Mouse (Mus musculus): ENCODE measurements around the gene Irf4.

Gene Irf4

DNA sequence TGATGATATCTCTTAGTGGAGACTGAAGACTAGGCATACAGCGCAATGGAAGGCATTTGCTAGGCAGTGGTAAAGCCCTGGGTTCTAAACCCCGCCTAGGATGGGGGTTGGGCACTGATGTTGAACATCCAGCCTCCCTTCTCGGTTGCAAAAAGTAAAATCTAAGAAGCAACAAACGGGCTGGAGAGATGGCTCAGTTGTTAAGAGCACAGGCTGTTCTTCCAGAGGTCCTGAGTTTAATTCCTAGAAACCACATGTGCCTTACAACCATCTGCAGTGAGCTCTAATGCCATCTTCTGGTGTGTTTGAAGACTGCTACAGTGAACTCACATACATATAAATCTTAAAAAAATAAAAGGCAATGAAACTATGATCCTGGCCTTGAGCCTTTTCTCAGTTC, 13.2 kb downstream of the Irf4 start:
- DNase-seq (ENCODE audit: low spot score) = no peak

DNA sequence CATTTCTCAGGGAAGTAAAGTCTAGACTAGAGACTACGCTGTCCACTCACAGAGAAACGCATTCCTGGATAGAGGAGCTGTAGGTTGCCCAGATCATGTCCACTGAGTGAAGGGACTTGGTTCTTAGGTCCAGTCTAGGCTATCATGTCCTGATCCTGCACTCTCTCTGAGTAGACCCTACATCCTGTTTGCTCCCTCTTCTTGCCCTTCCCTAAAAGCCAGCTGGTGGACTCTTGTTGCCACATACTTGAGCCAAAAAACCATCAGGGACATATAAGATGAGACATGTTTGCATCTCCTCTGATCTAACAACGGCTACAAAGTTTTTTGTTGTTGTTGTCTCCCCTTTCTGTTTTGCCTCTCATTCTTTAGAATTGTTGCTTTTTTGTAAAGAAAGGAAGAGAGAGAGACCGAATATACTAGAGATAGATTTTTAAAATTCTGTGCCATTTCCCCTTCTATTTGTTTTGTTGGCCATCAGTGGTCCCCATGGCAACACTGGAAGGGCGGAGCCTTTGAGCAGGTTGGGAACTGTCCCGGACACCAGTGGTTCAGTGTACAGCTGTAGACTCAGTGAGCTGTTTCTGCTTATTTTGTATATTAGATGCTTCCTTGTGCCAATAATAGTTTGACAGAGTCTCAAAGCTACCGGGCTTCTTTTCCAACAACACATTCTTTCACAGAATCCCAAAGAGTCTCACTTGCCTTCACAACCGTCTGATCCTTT, 15.2 kb downstream of the Irf4 start:
- DNase-seq (ENCODE audit: low spot score) = peak; percentile 69

DNA sequence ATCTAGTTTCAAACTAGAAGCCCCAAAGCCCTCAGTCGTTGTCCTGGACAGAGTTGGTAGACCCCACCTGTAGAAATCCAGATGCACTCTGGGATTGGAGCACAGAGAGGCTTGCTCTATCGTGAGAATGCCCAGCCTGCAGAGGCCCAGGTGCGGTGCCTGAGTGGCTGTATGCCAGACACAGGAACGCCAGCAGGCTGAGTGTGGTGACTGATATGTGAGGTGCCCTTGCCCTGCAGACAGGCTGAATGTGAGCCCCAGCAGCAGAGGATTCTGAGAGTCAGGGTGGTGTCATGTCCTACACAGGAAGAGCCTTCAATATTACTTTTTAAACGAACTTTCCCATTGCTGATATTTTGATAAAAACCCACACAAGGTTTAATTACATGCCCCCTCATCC, 16.9 kb downstream of the Irf4 start:
- no peak for DNase-seq (ENCODE audit: low spot score)

DNA sequence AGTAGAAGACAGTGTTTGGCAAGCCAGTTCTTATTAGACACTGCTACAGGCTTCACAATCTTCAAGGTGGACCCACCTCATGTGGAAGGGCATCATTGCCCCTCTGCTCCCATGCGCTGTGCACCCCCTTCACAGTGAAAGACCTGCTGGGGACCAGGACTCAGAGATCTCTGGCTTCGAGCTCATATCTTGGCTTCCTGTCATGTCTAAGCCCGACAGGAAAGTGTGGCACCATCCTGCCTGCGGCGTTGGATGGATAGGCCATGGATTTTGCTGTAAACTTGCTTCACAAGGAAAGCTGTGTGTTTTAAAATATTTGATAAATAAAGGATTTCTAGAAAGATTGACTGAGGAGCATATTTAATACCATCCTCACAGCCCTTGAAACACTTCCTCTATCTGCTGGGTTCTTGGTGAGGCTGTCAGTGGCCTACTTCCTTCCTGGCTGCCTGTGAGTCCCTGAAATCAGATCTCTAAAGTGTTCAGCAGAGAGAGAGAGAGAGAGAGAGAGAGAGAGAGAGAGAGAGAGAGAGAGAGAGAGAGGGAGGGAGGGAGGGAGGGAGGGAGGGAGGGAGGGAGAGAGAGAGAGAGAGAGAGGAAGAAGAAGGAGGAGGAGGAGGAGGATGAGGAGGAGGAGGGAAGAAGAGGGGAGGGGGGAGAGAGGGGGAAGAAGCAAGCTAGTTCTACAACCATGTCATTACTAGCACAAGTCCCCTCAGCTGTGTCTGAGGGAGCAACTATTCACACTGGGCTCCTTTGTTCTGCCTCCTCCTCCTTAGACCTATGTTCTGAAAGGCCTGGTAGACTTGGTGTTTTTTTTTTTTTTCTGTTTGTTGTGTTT, 17.8 kb downstream of the Irf4 start:
- DNase-seq (ENCODE audit: low spot score) = no peak

DNA sequence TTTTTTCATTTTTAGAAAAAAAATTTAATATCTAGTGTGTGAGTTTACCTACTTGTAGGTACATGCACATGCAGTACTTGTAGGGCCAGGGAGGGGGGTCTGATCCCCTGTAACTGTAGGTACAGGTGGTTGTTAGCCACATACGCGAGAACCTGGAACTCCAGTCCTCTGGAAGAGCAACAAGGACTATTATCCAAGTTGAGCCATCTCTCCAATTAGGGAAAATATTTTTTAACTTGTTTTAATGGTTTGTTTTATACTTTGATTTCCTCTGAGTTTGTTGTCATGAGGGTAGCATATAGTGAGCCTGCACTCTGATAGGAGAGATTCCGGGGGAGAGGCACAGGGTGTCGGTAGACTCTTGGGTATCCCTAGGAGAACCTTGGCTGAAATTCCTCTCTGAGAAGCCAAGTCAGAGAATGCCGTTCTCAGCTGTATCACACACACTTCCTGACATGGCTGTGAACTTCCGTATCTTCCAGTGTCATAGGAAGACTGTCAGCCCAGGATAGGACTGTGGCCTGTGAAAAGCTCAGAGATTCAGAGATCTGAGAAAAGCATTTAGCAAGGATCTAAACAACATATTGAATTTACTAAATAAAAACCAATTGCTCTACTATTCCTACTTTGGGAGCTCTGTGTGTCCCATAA, 18.6 kb downstream of the Irf4 start:
- no peak for DNase-seq (ENCODE audit: low spot score)

DNA sequence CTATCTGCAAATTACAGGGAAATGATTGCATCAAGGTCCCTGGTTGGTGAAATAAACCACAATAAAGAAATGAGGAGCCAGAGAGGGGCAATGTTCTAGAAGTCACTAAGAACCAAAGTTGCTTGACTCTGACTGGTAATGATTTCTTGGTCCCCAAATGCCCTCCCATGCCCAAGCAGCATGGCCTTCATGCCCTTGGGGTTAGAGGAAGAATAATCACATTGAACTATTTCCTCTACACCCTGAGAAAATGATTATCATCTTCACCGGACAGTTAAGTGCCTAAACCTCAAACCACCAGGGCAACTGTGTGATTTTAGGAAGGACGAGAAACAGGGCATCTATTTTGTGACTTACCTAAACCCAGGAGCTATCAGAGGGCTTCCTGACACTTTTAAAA, 27.0 kb downstream of the Irf4 start:
- DNase-seq (ENCODE audit: low spot score) = no peak

DNA sequence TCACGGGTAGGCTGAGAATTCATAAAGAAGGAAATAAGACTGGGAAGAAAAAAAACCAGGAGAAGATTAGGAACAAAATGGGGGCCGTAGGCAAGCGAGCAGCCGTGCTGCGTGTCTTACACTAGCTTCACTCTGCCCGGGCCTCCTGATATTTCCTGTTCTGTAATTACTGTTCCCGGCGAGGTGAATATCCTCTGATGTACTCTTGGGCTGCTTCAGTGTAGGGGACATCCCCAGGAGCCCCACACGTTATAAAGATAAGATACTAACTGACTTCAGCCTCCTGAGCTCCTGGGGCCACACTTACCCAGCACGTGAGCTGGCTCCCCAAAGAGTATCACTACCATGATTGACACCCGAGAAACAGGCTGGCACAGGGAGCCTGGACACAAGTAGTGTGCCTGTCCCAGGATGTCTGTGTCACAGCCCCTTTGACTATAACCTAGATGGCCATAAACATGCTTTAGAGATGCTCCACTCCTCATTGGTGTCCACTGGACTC, 28.7 kb downstream of the Irf4 start:
- DNase-seq (ENCODE audit: low spot score) = no peak

DNA sequence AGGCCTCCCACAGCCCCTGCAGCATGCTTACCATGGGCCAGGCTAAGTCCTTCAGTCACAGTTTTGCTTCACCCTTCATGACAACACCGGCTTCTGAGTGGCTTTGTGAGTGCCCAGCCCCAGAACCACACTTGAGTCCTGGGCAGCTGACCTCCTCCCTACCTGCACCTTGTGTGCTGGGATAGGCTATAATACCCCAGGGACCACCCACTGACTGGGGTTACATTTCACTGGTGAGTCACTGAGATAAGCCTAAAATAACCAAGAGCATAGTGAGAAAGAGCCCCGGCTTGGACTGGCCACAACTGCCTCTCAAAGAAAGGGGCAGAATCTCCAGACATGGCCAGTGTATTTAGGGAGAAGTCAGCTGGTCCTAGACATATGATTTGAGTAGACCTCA, 32.9 kb downstream of the Irf4 start:
- no peak for DNase-seq (ENCODE audit: low spot score)

DNA sequence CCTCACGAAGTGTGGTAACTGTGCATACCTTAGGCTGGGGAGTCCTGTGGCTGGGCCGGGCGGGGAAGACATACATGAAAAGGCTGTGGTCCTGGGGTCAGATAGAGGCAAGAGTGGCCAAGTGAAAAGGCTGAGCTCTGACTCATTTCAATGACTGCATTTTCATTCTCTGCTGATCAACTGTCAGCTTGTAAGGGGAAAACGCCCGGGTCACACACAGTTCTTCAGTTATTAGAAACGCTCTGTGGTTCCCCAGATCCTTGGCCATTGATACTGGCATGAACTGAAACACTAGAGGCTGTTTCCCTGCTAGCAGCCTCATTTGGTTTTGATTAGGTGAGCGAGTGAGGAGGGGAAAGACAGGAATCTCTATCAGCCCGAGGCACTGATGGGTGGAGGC, 33.4 kb downstream of the Irf4 start:
- DNase-seq (ENCODE audit: low spot score) = no peak

DNA sequence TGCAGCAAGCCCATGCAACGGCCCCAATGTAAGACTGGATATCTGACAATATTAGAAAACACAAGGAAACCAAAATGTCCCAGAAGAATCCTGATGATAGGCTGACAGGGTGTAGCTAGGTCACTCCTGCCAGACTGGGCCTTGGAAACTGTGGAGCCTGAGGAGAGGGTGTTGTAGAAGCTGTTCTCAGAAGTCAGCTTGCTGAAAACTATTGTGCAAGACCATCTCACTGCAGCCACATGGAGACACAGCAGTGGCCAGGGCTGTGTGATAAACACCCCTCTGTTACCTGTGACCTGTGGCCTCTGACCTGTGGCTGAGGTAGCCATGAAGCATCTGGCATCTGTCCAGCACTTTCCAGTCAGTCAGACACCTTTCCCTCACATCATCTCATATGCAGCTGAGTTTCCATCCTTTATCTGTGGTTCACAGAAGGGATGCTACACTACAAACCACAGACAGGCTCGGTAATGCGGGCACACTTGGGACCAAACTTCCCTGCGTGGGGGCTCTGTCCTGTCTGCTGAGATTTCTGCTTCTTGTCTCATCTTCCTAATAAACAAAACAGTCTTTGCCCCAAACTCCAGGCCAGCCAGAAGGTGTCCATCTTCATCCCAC, 36.5 kb downstream of the Irf4 start:
- DNase-seq (ENCODE audit: low spot score) = peak; percentile 21

DNA sequence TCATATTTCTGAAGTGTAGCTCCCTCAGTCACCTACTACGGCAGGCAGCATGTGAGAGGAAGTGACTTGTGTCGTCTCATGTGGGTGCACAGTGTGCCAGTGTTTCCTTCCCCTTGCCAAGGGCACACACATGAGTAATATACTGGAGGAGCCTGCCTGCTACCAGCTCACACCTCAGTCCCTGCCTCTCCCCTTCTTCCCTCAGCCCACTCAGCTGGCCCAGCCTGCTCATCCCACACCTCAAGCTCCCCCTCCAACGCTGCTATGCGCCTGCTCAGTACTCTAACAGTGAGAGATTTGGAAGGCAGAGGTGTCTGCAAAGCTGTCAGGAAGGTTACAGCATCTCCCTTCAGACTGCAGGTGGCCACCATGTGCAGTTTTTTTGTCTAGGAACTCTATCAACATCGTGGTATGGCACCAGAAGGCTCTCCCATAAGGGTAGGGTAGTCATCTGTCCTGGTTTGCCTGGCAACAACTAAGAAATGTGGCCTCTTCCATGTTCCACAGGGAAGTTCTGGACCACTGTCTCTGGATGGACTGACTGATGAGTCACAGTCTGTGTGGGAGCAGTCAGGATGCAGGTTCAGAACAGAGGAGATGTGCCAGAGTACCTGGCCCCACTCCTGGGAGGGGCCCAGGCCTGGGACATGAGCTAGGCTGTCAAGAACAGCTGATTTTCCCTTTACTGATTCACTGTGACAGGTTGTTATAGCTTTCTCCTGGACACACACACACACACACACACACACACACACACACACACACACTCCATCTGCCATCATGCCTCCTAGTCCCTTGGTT, 37.4 kb downstream of the Irf4 start:
- peak; percentile 41 for DNase-seq (ENCODE audit: low spot score)

DNA sequence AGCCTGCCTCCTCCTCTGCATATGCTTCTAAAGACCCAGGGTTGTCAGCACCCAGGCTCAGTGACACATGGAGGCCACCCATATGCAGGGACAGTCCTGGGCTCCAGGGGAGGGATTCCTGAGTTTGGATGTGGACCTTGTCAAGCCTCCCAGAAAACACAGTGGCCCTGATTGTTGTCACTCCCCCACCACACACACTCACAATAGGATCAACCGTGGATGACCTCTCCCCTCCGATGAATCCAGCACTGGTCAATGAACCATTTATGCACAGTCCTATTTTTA, 38.0 kb downstream of the Irf4 start:
- no peak for DNase-seq (ENCODE audit: low spot score)

DNA sequence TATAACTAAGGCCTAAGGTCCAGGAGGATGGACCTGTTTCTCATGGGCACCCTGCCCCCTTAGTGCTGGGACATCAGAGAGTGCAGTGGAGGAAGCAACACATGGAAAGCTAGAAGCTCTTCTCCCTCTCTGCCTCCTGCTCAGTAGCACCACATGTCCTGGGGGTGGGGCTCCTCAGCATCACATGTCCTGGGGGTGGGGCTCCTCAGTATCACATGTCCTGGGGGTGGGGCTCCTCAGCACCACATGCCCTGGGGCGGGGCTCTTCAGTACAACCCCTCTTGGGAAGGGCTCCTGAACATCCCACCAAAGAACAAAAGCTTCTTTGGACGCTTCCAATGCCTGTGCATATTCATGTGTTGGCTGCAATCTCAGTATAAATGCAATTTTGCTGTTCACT, 38.5 kb downstream of the Irf4 start:
- no peak for DNase-seq (ENCODE audit: low spot score)

DNA sequence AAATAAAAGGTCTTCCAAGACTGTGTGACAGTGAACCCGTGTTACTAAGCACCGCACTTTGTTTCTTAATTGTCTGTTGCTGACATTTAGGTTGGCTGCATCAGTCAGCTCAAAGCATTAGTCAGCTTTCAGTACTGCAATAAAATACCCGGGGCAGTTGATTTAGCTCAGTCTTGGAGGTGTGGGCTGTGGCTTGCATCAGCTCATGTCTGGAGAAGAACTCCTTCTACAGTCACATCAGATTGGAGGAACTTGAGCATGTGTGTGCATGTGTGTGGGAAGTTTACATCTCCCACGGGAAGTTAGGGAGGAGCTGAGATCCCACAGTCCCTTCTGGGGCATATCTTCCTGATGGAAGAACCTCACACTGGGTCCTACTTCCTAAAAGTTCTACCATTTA, 38.9 kb downstream of the Irf4 start:
- no peak for DNase-seq (ENCODE audit: low spot score)

DNA sequence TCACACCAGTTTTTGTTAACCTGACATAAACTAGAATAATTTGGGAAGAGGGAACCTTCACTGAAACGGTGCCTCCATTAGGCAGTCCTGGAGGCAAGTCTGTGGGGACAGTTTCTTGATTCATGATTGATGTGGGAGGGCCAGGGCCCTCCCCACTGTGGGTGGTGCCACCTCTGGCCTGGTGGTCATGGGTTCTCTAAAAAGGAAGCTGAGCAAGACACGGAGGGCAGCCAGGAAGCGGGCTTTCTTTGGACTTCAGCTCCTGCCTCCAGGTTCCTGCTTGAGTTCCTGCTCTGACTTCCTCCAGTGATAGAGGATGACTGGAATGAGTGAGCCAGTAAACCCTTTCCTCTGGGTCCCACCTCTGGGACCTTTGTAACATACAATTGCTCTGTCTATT, 39.4 kb downstream of the Irf4 start:
- no peak for DNase-seq (ENCODE audit: low spot score)

DNA sequence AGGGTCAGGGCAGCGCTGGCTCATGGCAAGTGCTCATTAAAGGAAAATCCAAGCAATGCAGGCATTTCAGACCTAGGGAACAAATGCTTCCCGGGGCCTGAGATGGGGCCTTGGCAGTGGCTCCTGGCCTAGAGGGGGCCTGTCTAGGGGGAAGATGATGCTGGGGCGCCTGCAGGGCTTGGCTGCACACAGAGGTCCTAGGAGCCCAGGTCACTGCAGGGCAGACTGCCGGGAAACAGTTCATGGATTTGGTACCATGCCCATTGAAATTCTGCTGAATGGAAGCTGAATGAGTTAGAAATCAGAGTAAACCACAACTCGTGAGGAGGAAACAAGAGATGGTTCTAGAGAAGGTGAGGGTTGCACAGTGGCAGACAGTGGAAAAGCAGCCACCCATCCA, 41.0 kb downstream of the Irf4 start:
- DNase-seq (ENCODE audit: low spot score) = no peak

DNA sequence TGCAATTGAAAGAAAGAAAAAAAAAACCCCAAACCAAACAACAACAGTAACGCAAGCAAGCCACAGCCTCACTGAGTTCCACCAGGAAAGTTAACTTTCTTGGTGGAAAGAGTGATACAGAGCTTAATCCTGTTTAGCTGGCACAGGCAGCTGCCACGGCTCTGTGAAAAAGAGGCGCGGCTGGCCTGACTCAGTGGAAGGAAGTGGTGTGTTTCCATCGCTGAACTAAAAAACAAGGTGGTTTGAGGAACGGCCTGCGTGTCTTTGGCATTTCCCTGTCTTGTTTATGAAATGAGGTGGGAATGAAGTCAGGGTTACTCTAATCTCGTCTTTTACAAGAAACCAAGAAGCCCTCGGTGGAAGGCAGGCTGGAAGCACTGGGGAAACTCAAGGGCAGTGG, 43.3 kb downstream of the Irf4 start:
- DNase-seq (ENCODE audit: low spot score) = peak; percentile 21

DNA sequence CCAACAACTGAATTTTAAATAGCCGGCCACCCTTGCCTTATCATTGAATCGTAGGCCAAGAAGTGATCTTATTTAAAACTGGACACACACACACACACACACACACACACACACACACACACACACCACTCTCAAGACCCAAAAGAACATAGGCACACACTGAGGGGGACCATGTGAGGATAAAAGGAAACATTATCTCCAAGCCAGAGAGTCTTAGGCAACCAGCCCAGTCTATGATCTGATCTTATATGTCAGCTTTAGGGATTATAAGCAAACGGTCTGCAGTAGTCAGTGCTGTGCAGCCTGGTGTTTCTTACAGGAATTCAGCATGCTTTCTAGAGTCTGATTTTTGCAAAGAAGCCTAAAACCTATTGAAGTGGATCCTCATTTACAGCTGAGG, 43.7 kb downstream of the Irf4 start:
- DNase-seq (ENCODE audit: low spot score) = no peak

DNA sequence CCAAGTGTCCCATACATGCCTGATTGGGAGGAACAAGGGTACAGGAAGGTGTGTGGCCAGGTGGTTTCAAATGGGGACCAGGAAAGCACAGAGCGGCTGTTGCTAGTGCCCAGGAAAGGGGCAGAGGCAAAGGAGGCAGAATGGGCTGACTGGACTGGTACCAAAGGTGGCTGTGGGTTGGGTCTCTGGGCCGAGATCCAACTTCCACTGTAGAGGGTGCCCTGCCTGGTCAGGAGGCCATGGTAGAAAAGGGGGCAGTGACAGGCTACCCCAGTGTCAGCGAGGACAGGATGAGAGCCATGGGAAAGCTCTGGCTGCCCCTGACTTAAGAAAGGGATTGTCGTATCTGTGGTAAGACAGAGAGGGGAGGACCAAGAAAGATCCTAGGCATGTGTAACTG, 44.2 kb downstream of the Irf4 start:
- DNase-seq (ENCODE audit: low spot score) = no peak

DNA sequence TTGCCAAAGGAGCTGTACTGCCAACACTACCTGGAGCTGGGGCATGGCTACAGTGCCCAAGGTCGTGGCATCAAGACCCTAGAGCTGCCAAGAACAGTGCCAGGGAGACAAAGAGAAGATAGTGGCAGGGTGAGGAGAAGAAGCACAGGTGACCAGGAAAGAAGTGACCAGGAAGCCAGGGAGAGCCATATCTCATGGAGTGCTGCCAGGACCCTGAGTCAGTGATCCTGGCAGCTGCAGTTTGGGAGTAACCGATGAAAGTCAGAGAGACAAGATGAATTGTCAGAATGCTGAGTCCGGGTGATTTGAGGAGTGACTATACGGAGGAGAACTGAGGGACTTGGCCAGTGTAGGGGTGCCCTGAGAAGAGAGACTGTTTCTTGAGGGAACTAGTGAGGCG, 44.6 kb downstream of the Irf4 start:
- no peak for DNase-seq (ENCODE audit: low spot score)

DNA sequence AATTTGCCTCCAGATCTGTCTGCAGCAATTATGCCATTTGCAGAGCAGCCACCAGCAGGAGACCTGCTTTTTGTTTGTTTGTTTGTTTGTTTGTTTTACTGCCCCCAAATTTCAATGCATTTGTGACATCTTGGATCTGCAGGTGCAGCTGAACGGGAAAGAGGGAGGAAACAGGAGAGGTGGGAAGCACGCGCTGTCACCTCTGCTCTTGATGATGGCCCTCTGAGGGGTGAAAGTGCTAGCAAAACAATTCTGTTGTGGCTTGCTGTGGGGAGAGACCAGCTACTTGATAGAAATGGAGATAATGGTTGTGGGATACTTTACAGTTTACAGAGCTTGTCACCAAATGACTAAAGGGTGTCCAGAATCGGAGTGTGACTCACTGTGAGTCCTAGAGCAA, 46.9 kb downstream of the Irf4 start:
- no peak for DNase-seq (ENCODE audit: low spot score)

DNA sequence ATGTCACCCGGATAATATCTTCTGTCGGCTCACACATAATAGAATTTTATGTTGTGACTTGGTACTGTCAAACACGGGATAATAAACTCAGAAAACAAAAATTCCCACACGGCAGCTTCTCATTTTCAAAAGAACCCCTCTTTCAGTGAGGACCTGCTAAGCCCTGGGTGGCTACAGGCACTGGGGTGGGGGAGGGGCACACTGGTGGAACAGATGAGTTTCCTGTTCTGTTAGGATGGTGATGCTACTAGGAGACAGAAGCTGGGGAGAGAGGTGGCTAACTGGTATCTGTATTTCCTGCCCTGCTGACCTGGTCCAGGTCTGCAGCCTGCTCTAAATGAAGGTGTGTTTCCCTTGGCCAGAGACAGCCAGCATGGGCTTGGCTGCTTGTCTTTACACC, 52.9 kb downstream of the Irf4 start:
- DNase-seq (ENCODE audit: low spot score) = no peak
